Mouse (Mus musculus): ENCODE results near the gene Fmo6.

GRCm38 (mm10) chr1:162937415-162937814, at the start of gene Fmo6:
- TF ChIP-seq CTCF (IDR thresholded peaks at IDR 0.05; ENCODE audit: low read depth) (no peak), EP300 (IDR thresholded peaks at IDR 0.05; ENCODE audit: low read depth) (no peak)
